Mouse (Mus musculus) right cerebral cortex, postnatal 25 days (tissue): ENCODE measurements at regions not wholly inside any gene's neighbourhood (a gene's known extent, or its start where the extent isn't known, plus 50 kb on each side); places are given as distances from the start of the nearest gene placed in this dataset.

Source experiments
- DNase-seq: peaks from one replicate; pipeline ENCODE4 v3.0.0; 2022

DNA sequence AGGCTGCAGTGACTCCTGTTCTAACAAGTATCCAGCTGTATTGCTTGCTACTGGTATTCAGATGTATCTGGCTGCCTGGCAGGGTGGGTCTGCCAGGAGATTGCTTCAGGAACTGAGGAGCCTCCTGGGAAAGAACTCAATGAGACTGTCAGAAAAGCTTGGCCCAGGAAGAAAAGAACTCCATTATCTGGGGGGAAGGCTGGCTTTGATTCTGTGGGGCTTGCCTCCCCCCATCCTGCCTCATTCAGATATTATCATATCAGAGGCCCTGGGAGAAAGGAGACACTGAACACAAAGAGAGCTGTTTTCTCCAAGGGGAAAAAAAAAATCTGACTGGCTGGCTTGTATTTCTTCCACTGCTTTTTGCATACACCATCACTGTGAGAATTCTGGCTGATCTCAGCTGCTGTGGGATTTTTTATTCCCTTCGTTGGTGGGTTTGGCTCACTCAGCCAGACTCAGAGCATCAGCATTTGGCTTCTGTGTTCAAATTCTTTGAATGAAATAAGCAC lies 552.0 kb upstream of the Tbl1xr1 start:
- no peak for DNase-seq

DNA sequence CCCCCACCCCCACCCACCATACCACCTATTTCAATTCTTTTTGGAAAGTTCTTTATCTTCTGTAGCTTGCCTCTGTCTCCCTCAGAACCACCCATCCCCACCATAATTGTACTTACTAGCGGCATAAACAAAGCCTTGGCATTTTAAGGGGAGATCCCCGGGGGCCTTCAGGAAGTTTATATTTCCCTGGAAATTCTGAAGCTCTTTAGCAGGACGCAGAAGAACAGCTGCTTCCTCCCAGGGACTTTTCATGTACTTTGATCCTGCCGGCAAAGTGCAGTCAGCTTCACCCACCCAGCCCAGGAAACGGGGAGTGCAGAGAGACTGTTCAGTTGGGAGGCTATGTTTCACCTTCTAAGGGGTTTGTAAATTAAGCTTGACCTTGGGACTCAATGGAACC lies 545.6 kb upstream of the Tbl1xr1 start:
- DNase-seq, result no peak

DNA sequence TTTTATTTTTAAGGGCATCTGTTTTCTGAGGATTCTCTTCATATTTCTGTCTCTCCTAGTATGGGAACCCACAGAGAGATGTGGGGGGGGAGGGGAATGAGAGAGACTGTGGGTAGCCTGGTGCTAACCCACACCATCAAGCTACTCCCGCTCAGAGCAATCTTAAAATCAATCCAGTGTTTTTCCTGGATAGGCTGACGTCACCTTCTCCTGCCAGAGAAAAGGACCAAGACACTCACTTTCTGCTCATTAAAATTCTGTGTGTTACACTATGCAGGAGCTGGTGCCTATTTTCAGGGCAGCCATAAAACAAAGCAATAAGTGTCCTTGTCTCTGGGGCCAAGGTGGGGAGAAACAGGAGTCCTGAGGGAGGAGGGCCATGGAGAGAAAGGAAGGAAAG lies 537.3 kb upstream of the Tbl1xr1 start:
- DNase-seq, result no peak

GRCm38 (mm10) chr3:21544456-21544855 lies 532.0 kb upstream of the Tbl1xr1 start:
- DNase-seq, result peak; percentile 55

- no peak for DNase-seq
Observed at GRCm38 (mm10) chr3:21545156-21545893, 531.1 kb upstream of the Tbl1xr1 start.

- no peak for DNase-seq
Observed at GRCm38 (mm10) chr3:21546411-21546810, 530.0 kb upstream of the Tbl1xr1 start.

GRCm38 (mm10) chr3:21549671-21550070 lies 526.8 kb upstream of the Tbl1xr1 start:
- DNase-seq, result no peak

GRCm38 (mm10) chr3:21553159-21553758 lies 523.2 kb upstream of the Tbl1xr1 start:
- DNase-seq, result peak; percentile 19

DNA sequence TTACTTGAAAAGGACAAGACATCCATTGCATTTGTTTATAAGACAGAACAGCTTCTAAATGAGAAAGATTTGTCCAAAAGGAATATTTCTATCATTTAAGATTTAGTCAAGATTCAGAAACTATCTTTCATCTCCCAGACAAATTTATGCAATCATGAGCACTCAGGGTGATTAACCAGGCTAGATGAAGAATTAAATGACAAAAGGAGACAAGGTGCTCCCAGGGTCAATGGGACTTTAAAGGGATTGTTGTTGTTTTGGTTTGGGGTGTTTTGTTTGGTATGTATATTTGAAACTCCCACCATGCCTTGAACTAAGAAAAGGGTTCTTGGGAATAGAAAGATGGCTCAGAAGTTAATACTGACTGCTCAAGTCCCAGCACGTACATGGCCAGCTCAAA lies 522.6 kb upstream of the Tbl1xr1 start:
- DNase-seq, result no peak

- DNase-seq, result peak; percentile 61
Observed at GRCm38 (mm10) chr3:21557963-21558441, 518.5 kb upstream of the Tbl1xr1 start.

DNA sequence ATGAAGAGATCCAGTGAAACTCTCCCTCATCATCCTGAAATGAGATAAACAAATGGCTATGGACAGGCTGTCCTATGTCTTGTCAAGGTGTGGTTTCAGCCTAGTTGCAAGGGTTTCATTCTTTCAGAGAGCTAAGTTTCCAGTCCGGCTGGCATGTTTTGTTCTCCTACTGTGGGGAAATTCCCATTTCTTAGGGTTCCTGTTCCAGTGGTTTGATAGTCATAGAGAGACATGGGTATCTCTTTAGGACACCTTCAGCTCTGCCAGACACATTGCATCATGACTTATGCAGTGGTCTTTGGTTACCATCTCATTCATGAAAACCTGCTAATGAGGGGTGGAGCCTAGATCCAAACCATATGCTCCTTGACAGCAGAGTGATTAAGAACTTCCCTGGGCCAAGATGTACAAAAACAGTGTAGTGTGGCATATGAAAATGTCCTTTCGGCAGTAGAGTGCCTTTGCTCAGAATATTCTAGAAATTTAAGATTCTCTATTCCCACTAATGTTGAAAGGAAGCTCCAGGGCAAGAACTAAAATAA lies 513.6 kb upstream of the Tbl1xr1 start:
- no peak for DNase-seq

- no peak for DNase-seq
Observed at GRCm38 (mm10) chr3:21563454-21563853, 513.0 kb upstream of the Tbl1xr1 start.

GRCm38 (mm10) chr3:21564211-21564781 lies 512.2 kb upstream of the Tbl1xr1 start:
- DNase-seq, result peak; percentile 73

DNA sequence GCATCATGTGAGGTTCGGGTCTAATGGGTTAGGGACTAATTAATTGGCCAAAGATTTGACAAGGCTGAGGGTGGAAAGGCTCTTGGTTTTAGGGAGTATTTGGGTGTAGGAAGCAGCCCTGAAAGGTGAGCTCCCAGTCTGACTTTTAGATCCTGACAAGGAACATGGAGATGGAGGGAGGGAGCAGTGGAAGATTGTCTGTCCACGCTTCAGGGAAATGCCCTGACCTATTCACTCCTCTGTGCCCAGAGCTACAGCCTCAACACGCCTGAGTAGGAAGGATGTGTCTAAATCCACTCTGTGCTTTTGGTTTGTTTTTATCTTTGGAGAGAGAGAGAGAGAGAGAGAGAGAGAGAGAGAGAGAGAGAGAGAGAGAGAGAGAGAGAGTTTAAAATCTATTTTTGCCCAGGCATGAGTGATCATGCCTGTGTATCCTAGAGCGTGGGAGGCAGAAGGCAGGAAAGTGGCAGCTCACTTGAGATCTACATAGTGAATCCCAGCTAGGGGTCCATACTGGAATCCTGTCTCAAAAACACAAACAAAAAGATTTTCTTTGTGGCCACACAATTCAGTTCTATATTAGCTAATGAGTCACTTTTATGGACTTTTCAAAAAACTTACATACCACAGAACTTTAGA lies 511.5 kb upstream of the Tbl1xr1 start:
- no peak for DNase-seq

- DNase-seq, result no peak
Observed at GRCm38 (mm10) chr3:21569721-21570120, 506.7 kb upstream of the Tbl1xr1 start.

- DNase-seq, result no peak
Observed at GRCm38 (mm10) chr3:21578635-21579034, 497.8 kb upstream of the Tbl1xr1 start.

DNA sequence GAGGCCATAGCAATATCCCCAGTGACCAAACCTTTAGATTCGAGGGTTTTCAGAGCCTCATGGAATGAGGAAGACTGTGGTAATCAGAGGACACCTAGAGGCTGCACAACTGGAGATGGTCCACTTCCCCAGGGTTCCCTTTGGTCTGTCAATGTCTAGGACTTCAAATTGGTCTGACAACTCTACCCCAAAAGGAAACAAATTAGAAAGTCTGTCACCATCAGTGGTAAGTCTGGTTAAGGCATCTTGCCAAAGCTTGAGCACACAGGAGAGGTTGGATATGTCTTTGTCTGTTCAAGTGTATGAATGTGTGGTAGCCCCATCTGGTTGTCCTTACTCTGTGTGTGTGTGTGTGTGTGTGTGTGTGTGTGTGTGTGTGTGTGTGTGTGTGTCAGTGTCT lies 494.3 kb upstream of the Tbl1xr1 start:
- no peak for DNase-seq

DNA sequence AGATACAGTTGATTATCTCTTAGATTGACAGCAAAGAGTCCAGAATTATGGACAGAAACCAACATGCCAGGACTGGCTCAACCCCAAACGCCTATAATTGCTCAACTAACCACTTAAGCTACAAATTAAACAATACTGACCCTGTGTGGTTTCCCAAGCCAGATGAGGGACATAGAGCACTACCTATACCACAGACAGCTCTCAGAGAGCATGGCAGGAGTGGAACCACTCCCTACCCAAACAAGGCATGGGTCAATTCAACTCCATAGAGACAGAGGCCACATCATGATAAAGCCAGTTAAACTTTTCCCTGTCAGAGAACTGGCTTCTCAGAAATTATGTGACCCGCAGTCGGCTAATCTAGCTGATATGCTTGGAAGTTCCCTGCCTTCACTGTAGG lies 490.7 kb upstream of the Tbl1xr1 start:
- no peak for DNase-seq

DNA sequence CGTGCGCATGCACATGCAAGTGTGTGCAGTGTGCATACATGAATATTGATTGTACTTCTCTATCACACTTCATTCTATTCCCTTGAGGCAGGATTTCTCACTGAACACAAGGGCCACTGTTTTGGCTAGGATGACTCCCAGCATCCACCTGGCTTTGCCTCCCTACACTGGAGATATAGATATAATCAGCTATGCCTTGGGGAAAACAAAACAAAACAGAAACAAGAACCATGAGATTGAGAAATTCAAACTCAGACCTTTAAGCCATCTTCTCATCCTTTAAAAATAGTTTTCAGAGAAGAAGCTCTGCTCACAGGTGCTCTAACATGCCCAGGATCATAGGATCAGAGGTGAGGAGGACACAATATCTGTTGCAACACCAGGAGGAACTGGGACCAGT lies 469.6 kb upstream of the Tbl1xr1 start:
- DNase-seq, result no peak

- DNase-seq, result no peak
Observed at GRCm38 (mm10) chr3:21610231-21610630, 466.2 kb upstream of the Tbl1xr1 start.

- DNase-seq, result no peak
Observed at GRCm38 (mm10) chr3:21621745-21622144, 454.7 kb upstream of the Tbl1xr1 start.

- DNase-seq, result no peak
Observed at GRCm38 (mm10) chr3:21625039-21625438, 451.4 kb upstream of the Tbl1xr1 start.

DNA sequence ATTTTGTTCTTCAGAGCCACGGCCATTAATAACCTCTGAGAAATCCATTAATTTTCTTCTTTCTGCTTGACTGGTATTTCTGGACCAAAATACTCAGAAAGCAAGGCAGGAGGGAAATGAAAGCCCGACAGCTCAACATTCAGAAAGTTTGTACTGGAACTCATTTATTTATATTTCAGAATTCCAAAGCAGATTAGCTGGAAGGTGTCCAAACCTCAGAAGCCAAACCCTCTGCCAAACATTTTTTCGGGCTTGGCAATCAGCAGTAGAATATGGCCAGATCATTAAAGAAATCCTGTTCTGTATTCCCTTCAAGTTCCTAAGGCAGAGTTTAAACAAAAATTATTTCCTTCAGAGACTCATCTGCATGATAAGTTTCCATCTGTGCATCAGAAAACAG lies 450.4 kb upstream of the Tbl1xr1 start:
- DNase-seq, result no peak
